Mouse (Mus musculus): Measurements from ENCODE around the gene Thnsl1. TPM values are rescaled to one million over a fixed set of nuclear protein-coding genes. Genes with fewer than 3 reads are reported as not detected.

Gene Thnsl1
- polyA plus RNA-seq, 1 experiment from 2014 or later = 3.8 TPM

DNA sequence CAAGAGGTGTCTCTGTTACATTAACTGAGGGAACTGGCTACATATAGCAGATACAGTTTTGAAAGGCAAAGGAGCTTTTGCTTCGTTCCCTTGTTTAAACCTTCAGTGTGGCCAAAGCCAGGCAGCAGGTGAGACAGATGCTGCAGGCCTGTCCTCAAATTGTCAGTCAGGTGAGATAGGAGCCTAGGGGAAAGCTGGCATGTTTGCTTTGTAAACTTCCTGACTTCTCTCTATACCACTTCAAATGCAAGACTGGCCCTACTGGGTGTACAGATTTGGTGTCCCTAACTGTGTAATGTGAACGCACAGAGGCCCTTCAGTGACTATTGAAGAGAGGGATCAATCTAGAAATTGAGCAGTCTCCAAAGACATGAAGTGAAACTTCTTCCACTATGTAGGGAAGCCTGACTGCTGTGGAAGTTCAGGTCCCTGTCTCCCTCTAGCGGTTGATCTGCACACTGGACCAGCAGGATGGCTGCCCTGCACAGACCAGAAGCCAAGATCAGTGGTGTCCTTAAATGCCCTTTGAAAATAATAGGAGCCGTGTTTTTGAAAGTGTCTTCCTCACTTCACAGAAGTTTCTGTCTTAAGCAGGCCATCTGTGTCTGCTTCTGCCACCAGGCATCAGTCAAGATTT, 56.0 kb downstream of the Thnsl1 start:
- H3K27me3 ChIP-seq (replicated peaks; ENCODE audit: insufficient read depth, low read length) = no peaks in the 10 kb centered on the region
- no peak overlapping the region for H3K4me3 ChIP-seq (ENCODE audit: low read depth, low read length)
- no peak overlapping the region for H3K9ac ChIP-seq (replicated peaks; ENCODE audit: low read depth)
- H3K9me3 ChIP-seq (ENCODE audit: low read length) = no peaks in the 10 kb centered on the region
- DNase-seq (ENCODE audit: low spot score) (peak; percentile 89), ATAC-seq (peak; percentile 85)
- H3K4me1 ChIP-seq (ENCODE audit: insufficient read depth, low read depth, low read length) = no peaks in the 10 kb centered on the region
- no peaks in the 10 kb centered on the region for H3K36me3 ChIP-seq (ENCODE audit: insufficient read depth, low read length)
- 14% methylated on average over 4 of the region's 4 CpGs for WGBS
- peak; percentile 96 for TF ChIP-seq CTCF (IDR thresholded peaks at IDR 0.05)
- TF ChIP-seq EP300 (IDR thresholded peaks at IDR 0.05) = no peak
- H3K4me2 ChIP-seq (replicated peaks; ENCODE audit: low read depth, low read length) = no peak overlapping the region
- H3K27ac ChIP-seq (ENCODE audit: low read length) = no peak overlapping the region

DNA sequence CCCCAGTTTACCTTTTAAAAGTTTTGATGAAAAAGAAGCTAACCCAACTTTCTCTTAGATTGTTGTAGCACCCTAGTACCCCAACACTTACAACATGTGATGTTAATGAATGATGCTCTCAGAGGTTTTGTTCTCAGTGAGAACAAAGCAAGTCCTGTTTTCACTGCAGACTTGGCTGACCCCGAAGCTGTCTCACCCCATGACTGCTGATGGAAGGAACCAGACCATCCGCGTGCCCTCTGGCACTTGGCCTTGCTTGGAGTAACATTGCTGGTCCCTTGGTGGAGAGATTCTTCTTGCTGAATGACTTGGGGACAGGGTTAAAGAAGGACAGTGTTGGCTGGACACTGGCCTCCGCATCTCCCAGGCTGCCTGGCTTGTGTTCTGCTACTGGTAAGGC, 58.5 kb downstream of the Thnsl1 start:
- Histone ChIP-seq H3K4me2 (replicated peaks; ENCODE audit: low read depth, low read length) (no peak overlapping the region), H3K4me3 (ENCODE audit: low read depth, low read length) (no peak overlapping the region), H3K36me3 (ENCODE audit: insufficient read depth, low read length) (no peaks in the 10 kb centered on the region), H3K9me3 (ENCODE audit: low read length) (no peaks in the 10 kb centered on the region), H3K9ac (replicated peaks; ENCODE audit: low read depth) (no peak overlapping the region), H3K4me1 (ENCODE audit: insufficient read depth, low read depth, low read length) (no peaks in the 10 kb centered on the region), H3K27me3 (replicated peaks; ENCODE audit: insufficient read depth, low read length) (no peaks in the 10 kb centered on the region), H3K27ac (ENCODE audit: low read length) (no peak overlapping the region)
- no peak for TF ChIP-seq EP300 (IDR thresholded peaks at IDR 0.05)
- no peak for TF ChIP-seq CTCF (IDR thresholded peaks at IDR 0.05)
- ATAC-seq = no peak
- WGBS = 70% methylated on average over 4 of the region's 4 CpGs
- no peak for DNase-seq (ENCODE audit: low spot score)

Other genes starting within 250 kb of the Thnsl1 start
- 9.9 and 10.9 TPM in 2 replicates for gene Arhgap21, start 236.8 kb upstream of the Thnsl1 start, polyA plus RNA-seq (2015; fragmentation: Nextera tagmentation; extraction: Ambion mirVana)
- 10.2 and 12.5 TPM in 2 replicates for gene Enkur, start 359 bp upstream of the Thnsl1 start, polyA plus RNA-seq (2015; fragmentation: Nextera tagmentation; extraction: Ambion mirVana)
- gene Gpr158, start 161.8 kb downstream of the Thnsl1 start, polyA plus RNA-seq (2015; fragmentation: Nextera tagmentation; extraction: Ambion mirVana) = not detected in 2 replicates

All from lung, postnatal 0 days (tissue).